Mouse (Mus musculus) gastrocnemius, adult 8-10 months (tissue): ENCODE measurements around the gene Spop. TPM values are rescaled to one million over a fixed set of nuclear protein-coding genes. Genes with fewer than 3 reads are reported as not detected.

Source experiments
- DNase-seq, 2 experiments: peaks; one replicate each; pipeline ENCODE4 v3.0.0; 2022; ENCODE audit warnings: low spot score in 2 of 2
- total RNA-seq, 4 experiments: library from RNA; stranded (reverse); gene quantifications; 2 replicates each; pipeline ENCODE4 v1.2.4; 2022

The Spop gene
- total RNA-seq, 4 experiments from 2014 or later = 183 to 223 (median 204) TPM

DNA sequence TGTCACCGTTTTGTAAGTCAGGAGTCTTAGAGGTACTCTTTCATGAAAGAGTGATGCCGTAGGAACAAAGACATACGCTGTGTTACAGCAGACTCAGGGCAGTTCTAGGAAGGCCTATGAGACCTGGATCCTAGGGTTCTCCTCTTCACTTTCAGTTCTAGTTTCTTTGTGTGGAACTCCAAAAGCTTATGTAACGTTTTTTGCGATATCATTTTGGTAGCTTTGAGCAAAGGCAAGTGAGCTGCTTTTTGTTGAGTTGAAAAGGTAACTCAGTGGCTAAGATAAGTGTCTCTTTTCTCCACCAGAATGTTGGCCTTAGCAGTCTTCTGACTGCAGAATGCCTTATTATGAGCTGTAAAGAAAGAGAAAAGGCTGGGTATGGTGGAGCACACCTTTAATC, 3.5 kb downstream of the Spop start:
- DNase-seq = no peak

DNA sequence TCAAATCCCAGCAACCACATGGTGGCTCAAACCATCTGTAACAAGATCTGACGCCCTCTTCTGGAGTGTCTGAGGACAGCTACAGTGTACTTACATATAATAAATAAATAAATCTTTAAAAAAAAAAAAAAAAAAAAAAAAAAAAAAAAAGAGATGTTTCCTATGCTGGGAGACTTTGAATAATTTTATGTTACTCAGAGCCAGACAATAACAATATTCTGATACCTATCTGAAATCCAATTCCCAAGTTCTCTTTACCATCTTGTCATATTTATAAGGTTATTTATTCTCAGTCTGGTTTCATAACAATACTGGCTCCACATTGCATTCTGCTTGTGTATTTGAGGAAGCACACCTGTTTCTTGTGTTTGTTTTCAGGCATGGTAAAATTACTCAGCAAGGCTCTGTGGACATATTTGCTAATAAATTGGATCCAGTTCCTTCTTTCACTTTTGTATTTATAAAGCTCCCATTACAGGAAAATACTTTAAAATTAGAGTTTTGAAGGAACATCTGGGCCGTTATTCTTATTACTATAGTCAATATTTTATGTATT, 7.1 kb downstream of the Spop start:
- no peak for DNase-seq

DNA sequence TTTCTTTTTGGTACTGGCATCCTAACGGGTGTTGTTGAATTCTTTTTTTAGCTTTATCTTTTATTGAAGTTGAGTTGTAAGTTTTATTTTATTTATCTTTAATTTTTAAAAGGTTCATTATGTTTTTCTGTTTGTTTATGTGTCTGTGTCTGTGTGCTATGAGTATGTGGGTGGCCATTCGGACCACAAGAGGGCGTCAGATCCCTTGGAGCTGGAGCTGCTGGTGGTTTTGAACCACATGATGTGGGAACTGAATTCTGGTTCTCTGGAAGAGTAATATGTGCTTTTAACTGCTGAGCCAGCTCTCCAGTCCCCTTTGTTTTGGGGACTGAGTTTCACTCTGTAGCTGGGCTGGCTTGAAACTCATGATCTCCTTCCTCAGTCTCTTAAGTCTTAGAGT, 9.6 kb downstream of the Spop start:
- DNase-seq = no peak

DNA sequence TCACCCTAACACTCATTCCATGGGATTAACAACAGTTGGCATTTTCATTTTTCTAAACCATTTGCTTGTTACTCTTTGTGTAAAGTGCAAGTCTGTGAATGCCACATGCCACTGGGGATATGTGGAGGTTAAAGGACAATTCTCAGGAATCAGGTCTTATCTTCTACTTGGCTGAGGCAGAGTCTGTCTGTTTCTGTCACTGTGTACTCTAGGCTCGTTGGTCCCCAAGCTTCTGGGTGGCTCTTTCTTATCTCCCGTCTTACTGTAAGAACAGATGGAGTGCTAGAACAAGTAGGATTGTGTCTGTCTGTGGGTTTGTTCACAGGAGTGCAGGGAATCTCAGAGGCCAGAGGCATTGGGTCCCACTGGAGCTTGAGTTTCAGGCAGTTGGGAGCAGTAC, 17.5 kb downstream of the Spop start:
- no peak for DNase-seq

DNA sequence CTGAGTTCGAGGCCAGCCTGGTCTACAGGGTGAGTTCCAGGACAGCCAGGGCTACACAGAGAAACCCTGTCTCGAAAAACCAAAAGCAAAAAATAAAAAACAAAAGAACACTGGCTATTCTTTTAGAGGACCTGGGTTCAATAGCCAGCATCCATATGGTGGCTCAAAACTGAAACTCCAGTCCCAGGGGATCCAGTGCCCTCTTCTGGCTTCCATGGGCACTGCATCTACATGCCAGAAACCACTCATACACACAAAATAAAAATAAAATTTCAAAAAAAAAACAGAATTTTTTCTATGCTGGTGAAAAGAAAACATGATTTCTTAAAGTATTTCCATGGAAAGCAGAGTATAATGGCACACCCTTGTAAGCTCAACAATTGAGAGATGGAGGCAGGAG, 18.3 kb downstream of the Spop start:
- DNase-seq = no peak

DNA sequence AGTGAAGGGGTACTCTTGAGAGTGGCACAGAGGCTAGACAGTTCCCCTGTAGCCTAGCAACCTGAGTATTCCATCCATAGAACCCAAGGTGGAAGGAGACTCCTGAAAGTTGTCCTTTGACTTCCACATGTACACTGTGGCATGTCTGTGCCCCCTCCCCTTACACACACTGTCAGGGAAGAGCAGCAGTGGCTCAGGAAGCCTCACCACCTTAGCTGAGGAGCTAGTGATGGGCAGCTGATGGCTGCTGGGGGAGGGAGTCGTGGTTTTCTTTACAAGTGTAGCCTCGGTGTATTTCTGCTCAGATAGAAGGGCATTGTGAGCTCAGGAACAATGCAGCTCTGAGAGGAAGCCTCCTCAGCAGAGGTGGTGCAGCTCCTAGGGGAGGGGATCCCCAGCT, 31.5 kb downstream of the Spop start:
- DNase-seq = no peak

DNA sequence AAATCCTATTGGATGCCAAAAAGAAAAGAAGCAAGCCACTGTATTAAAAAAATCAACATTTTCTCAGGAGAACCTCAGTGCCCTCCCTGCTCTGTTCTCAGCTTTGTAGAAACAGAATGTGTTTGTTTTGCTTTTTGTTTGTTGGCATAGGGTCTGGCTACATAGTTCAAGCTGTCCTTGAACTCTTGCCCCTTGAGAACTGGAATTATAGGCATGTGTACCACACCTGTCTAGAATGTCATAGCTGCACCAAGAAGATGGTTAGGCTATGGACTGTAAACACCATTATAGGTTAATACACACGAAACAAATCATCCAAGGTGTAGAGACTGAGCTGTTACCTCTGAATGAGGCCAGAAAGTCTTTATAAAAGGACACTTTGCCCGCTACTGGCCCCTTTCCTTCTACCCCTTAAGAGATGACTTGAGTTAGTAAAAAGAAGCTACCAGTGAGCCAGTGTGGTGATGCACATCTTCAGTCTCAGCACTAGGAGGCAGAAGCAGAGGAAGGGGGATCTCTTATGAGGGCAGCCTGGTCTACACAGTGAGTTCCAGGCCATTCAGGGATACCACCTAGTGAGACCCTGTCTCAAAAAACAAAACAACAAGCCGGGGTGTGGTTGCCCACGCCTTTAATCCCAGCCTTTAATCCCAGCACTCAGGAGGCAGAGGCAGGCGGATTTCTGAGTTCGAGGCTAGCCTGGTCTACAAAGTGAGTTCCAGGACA, 32.9 kb downstream of the Spop start:
- no peak for DNase-seq

DNA sequence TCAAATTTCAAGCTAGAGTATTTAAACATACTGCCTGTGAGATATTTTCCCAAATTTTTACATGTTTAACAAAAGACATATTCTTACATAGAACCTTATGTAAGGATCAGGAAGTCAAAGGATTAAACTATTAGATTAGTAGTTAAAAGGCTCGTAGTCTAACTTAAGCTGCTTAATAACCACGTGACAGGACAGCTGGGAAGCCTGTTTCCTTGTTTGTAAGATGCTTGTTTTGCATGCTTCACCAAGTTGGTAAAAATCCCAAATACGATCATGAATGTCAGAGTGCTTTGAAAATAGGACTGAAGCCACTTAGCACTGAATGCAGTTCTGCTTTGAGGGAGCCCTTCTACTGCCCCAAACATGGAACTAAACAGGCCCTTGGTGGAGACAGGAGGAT, 34.5 kb downstream of the Spop start:
- DNase-seq = no peak

DNA sequence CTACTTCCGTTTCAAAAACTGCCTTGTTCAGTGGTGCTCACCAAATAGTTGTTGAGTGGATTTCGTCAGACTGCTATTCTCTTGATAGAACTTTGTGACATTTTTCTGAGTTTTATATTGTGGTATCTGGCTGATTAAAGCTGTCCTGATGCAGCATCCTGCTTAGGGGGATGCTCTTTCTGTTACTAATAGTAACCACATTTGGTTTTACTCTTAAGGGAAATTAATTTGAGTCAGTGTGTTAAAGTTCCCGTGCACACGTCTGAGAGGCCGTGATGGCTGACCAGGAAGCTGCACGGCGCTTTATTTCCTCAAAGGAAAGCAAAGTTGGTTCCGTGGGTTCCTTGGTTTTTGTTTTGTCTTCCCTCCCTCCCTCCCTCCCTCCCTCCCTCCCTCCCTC, 41.5 kb downstream of the Spop start:
- no peak for DNase-seq

DNA sequence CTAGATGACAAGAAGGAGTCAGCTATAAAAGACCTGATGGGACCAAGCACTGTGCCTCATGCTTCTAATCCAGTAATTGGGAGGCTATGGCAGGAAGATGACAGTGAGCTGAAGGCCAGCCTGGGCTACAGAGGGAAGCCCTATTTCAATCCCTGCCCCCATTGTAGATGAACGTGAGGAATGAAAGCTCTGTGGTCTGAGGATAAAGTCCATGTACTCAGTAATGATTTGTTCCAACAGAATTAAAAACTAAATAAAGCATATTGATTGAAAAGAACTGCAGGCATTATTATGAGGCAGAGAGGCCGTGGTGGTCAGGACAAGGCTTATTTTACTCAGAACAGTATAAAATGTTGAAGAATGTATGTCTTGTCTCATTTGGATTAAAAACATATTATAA, 47.0 kb downstream of the Spop start:
- no peak for DNase-seq

DNA sequence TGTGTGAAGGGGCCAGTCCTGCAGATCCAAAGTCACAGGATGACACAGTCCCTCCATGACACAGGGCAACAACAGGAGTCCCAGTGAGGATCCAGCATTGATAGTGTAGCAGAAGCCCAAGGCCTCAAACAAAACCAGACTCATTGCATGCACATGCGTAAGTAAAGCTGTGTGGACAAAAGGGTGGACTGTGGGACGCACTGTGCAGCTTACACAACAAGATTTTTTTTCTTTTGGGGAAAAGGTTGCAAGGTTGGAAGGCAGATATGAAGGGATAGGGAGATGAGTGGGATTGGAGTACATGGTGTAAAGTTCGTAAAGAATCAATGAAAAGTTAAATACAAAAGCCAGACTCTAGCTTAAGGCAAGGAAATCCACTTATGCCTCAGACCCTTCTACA, 48.3 kb downstream of the Spop start:
- no peak for DNase-seq

DNA sequence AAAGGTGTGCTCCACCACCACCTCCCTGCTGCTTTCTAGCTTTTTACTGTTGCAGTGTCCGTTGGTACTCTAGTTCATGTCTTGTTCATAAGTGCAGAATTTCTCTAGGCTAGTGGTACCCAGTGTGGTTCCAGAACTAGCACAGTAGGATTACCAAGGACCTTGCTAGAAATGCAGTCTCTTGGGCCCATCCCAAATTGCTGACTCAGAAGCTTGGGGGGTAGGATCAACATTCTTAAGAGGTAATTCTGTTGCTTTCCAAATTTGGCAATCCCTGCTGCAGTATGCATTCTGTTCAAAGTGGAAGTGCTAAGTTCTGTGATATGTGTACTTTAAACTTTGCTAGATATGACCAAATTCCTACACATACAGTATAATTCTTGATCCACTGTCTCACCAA, 53.9 kb downstream of the Spop start:
- DNase-seq = no peak

DNA sequence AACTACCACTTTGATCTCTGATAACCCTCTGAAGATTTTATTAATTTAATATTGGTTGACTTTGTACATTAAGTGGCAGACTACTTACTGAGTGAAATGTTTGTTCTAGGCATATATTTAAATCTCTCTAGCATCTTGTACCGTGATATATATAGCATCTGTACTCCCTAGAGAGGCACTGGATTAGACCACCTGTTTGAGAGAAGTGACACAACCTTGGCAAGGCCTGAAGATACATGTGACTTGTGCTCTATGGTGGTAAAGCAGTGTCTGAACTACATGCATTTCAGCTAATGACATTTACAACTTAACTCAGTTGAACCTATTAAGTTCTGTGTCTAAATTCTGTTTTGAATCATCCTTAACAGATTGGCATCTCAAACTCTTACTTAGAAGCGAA, 59.1 kb downstream of the Spop start:
- no peak for DNase-seq

DNA sequence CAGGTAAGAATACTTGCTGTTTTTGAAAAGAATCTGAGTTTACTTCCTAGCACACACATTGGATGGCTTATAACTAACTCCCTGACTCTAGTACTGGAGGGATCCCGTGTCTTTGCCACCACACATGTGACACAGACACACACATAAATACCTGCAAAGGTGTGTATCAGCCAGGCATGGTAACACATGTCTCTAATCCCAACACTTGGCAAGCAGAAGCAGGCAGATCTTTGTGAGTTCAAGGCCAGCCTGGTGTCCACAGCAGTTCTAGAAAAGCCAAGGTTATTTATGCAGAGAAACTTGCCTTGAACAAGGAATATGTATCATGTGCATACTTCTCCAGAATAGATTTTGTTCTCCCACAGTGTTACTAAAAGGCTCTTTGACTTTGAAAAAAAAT, 59.6 kb downstream of the Spop start:
- DNase-seq = no peak

DNA sequence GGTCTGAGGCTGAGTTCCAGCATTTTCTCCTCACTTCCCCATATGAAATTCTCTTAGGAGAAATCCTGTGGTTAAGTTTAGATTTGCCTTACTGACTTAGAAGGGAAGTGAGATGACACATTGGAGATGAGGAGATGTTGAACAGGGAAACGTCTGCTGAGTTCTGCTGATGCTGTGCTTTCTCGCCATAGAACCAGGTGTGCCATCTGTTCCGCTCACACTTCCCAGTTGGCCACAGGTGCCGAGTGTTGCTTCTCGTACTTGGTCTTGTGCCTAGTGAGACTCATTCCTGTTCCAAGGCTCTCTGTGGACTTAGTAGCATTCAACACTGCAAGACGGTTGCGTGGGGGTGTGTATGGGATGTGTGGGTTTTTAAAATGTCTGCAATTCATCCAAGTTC, 62.4 kb downstream of the Spop start:
- DNase-seq = no peak

DNA sequence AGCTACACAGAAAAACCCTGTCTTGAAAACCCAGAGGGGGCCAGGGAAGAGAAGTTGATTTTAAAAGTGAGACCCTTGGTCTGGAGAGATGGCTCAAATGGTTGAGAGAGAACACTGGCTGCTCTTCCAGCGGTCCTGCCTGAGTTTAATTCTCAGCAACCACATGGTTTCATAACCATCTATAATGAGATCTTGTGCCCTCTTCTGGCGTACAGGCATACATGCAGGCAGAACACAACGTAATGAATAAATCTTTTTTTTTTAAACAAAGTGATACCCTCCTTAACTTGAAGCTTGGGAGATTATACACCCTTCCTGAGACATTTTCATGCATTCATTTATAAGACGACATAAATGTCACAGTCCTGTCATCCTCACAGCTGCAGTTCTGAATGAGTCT, 65.6 kb downstream of the Spop start:
- no peak for DNase-seq

DNA sequence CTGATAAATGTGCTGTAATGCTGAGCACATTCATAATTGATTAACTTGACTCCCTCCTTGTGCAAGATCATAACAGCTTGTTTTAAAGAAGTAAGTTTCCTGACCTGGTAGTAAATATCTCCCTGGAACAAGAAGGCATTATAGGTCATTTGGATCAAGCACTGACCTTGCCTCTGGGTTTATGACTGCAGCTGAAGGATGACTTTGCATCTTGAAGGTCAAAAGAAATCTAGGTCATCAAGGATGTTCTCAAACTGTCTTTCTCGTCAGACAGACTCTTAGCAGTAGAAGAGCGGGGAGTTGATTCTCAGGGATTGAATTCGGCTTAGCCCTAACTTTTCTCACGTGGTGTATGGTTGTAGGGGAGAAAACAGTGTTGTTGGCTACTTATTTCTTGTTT, 66.8 kb downstream of the Spop start:
- no peak for DNase-seq

DNA sequence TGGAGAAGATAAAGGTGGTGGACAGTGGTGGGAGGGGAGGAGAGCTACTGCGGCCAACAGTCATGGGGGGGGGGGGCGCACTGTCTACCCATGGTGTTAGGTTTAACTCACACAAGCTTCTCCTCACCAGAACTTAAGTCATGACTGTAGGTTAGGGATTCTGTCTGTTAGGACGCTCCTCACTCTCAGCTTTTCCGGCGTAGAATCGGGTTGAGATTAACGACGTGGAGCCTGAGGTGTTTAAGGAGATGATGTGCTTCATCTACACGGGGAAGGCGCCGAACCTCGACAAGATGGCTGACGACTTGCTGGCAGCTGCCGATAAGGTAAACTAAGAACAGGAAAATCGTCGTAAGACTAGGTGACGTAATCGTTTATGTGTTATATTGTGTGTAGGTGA, 71.8 kb downstream of the Spop start:
- no peak for DNase-seq

DNA sequence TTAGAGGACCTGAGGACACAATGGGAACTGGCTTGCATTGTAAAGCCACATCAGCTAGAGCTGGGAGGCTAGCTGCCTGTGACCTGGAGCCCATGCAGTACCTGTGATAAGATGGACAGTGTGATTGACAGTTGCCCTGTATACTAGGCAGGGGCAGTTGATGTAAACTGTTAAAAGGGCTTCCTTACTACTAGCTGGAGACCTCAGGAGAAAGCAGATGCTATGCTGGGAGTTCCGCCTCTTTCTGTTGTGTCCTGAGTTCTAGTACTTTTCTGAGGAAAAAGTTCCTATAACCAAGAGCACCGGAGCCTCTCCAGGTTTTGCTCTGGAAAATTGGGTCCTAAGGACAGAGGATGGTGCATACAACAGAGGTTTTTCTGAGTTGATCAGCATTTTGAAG, 73.4 kb downstream of the Spop start:
- DNase-seq = no peak

DNA sequence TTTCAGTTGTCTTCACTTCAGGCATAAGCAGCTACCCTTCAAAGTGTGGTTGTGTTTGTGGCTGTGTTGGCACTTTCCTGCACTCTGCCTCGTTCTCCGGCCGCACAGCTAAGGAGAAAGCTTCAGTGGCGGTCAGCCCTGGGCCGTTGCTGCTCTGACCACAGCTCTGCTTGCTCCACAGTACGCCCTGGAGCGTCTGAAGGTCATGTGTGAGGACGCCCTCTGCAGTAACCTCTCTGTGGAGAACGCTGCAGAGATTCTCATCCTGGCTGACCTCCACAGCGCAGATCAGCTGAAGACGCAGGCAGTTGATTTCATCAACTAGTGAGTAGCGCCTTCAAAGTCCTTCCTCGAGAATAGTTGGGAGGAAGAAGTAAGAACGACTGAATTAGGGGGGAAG, 76.2 kb downstream of the Spop start:
- DNase-seq = no peak

DNA sequence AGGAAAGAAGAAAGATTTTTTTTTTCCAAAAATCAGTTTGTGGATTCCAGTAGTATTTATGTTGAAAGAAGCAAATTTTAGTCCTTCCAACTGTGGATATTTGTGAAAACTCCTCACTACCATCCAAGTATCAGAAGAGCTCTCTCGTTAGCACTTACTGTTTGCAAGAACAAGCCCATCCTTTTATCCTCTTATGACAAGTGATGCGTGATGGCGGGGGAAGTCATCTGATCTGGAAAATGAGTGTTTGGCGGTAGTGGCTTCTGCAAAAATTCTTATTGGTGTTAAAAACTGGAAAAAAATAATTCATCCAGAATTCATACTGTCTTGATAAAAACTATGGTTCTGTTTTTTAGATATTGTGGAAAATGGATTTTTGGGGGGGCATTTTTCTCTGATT, 78.4 kb downstream of the Spop start:
- no peak for DNase-seq

DNA sequence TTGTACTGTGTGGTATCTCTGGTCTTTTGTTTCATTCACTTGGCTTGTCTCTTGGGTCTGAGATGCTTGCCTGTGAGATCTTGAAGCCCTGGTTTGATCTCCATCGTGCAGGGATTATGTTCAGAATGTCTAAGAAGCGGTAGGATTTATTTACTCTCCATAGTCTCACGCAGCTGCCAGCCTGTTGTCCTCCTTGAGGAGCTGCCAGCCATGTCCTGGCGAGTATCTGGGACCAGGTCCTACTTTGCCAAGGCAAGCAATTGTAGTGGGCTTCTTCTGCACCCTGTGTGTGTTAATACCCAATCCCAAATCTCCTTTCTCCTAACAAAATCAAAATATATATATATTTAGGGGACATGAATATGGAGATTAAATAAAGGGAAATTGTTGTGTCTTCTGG, 79.1 kb downstream of the Spop start:
- no peak for DNase-seq

DNA sequence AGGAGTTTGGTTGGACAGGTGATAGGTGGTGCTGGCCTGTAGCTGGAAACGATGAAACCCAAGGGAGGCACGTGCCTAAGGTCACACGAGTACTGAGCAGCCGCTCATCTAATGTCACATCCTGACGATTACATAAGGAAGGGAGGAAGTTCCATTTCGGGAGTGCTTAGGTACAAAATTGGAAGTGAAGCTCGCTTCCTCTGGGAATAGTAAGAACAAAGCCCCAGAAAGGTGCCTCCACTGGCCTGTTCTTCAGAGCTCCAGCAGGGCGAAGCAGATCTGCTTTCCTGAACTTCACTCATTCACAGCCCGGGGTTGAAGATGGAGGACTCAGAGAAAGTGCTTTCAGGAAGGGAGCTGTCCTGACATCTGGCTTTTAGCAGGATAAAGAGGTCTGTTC, 80.1 kb downstream of the Spop start:
- no peak for DNase-seq

DNA sequence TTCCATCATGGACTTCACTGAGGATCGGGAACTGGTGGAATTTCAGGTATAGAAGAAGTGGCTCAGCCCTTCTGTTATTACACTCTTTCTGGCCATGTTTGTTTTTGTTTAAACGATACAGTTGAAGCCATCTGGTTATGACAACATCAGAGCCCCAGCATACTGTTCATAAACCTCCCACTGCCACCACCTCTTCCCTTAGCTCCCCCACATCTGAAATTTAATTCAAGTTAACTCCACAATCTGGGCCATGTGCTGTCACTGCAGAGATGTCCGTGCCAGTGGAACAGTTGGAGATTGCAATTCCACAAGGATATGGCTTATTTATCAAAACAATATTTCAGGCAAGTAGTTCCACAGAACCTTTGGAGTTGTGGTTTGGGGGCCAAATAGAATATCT, 80.5 kb downstream of the Spop start:
- DNase-seq = no peak
